In the genomic region with DNA sequence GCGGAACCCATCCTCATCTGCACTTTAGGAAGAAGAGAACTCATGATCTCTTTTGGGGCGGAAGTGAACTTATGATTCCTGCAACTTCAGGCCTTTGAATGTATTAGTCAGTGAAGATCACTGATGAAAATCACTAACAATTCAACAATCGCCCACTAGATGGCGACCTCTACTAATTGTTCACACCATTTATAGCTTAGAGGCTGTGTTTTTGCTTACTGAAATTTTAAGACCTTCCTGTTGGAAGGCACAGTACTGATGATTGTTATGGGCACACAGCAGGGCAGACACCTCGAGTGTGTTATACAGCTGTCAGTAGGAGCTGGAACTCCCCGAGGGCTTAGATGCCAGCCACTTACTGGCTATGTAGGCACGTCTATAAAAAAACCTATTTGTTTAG, we compare ENCODE assay signal across 8 mouse cellular contexts. TPM values are rescaled to one million over a fixed set of nuclear protein-coding genes. Genes with fewer than 3 reads are reported as not detected.
DNase-seq lines count a peak whose midpoint lies in the region; ATAC-seq lines count a peak whose summit lies in the region.

No protein-coding gene starts in this region.

- peaks cover 3% of the 10 kb centered on the region; the same call in 1 of the 2 replicates for H3K36me3 ChIP-seq in heart, embryonic 10.5 days
- no peaks in the 10 kb centered on the region for H3K36me3 ChIP-seq in forebrain, embryonic 10.5 days (replicated peaks)
- H3K36me3 ChIP-seq in hindbrain, embryonic 13.5 days, result no peaks in the 10 kb centered on the region

- no peak overlapping the region for H3K4me3 ChIP-seq in heart, embryonic 10.5 days
- H3K4me3 ChIP-seq in forebrain, embryonic 10.5 days, result no peak overlapping the region
- H3K4me3 ChIP-seq in hindbrain, embryonic 13.5 days, result no peak overlapping the region

- ATAC-seq in hindbrain, embryonic 13.5 days (ENCODE audit: low FRiP score), result peak; percentile 91

- WGBS in heart, embryonic 10.5 days, result 24% methylated on average over 7 of the region's 7 CpGs
- 31% methylated on average over 7 of the region's 7 CpGs for WGBS in forebrain, embryonic 10.5 days
- WGBS in hindbrain, embryonic 13.5 days, result 21% methylated on average over 7 of the region's 7 CpGs

- H3K9me3 ChIP-seq in heart, embryonic 10.5 days, result no peaks in the 10 kb centered on the region
- H3K9me3 ChIP-seq in forebrain, embryonic 10.5 days, result no peaks in the 10 kb centered on the region
- no peaks in the 10 kb centered on the region for H3K9me3 ChIP-seq in hindbrain, embryonic 13.5 days

- no peak overlapping the region for H3K4me2 ChIP-seq in hindbrain, embryonic 13.5 days

- no peak overlapping the region for H3K27ac ChIP-seq in heart, embryonic 10.5 days
- H3K27ac ChIP-seq in forebrain, embryonic 10.5 days, result no peak overlapping the region
- H3K27ac ChIP-seq in hindbrain, embryonic 13.5 days, result no peak overlapping the region

- peak; percentile 66 to 84 for DNase-seq in heart, adult 18-20 months
- no peak for DNase-seq in heart, embryonic 10.5 days (ENCODE audit: low spot score)
- peak; percentile 39 for DNase-seq in brain, embryonic 18.5 days (ENCODE audit: low read depth, low spot score)
- peak; percentile 46 for DNase-seq in forebrain, embryonic 10.5 days (ENCODE audit: extremely low spot score, low spot score)
- DNase-seq in layer of hippocampus, adult 9-10 months (ENCODE audit: low spot score), result peak; percentile 65
- DNase-seq in lung, postnatal 14 days, result peak; percentile 85
- peak; percentile 61 for DNase-seq in right cerebral cortex, adult 18-20 months

- H3K27me3 ChIP-seq in heart, embryonic 10.5 days (ENCODE audit: insufficient read depth, poor library complexity, severe bottlenecking), result no peaks in the 10 kb centered on the region
- H3K27me3 ChIP-seq in forebrain, embryonic 10.5 days (ENCODE audit: poor library complexity, severe bottlenecking), result no peaks in the 10 kb centered on the region
- H3K27me3 ChIP-seq in hindbrain, embryonic 13.5 days, result no peaks in the 10 kb centered on the region

- H3K4me1 ChIP-seq in heart, embryonic 10.5 days, result no peaks in the 10 kb centered on the region
- H3K4me1 ChIP-seq in forebrain, embryonic 10.5 days, result no peaks in the 10 kb centered on the region
- no peaks in the 10 kb centered on the region for H3K4me1 ChIP-seq in hindbrain, embryonic 13.5 days (replicated peaks)

- no peak overlapping the region for H3K9ac ChIP-seq in hindbrain, embryonic 13.5 days

RNA-seq across cellular contexts. Expression of gene Myct1, which starts 6.5 kb away (rescaled TPM):
- total RNA-seq in heart, adult 18-20 months (2021), result 1 to 10 TPM; 7.5 to 9.0 TPM
- polyA plus RNA-seq in heart, embryonic 10.5 days (2016; fragmentation: Nextera tagmentation; extraction: Ambion mirVana), result 2.0 and 3.5 TPM in 2 replicates
- 1.1 and 1.2 TPM in 2 replicates for polyA plus RNA-seq in forebrain, embryonic 10.5 days (2016; fragmentation: Nextera tagmentation; extraction: Ambion mirVana)
- 1.3 and 1.8 TPM in 2 replicates for polyA plus RNA-seq in hindbrain, embryonic 13.5 days (2015; fragmentation: Nextera tagmentation; extraction: Ambion mirVana)

RNA-seq across cellular contexts. Expression of gene Vip, which starts 38.9 kb away (rescaled TPM):
- not detected for total RNA-seq in heart, adult 18-20 months (2021)
- not detected in 2 replicates for polyA plus RNA-seq in heart, embryonic 10.5 days (2016; fragmentation: Nextera tagmentation; extraction: Ambion mirVana)
- not detected in 2 replicates for polyA plus RNA-seq in forebrain, embryonic 10.5 days (2016; fragmentation: Nextera tagmentation; extraction: Ambion mirVana)
- polyA plus RNA-seq in hindbrain, embryonic 13.5 days (2015; fragmentation: Nextera tagmentation; extraction: Ambion mirVana), result 1.2 and 1.4 TPM in 2 replicates

RNA-seq across cellular contexts. Expression of gene Syne1, which starts 48.8 kb away (rescaled TPM):
- 10 to 100 TPM; 61.8 to 62.6 TPM for total RNA-seq in heart, adult 18-20 months (2021)
- 6.8 and 13.2 TPM in 2 replicates for polyA plus RNA-seq in heart, embryonic 10.5 days (2016; fragmentation: Nextera tagmentation; extraction: Ambion mirVana)
- 1.5 and 1.7 TPM in 2 replicates for polyA plus RNA-seq in forebrain, embryonic 10.5 days (2016; fragmentation: Nextera tagmentation; extraction: Ambion mirVana)
- 8.6 and 10.3 TPM in 2 replicates for polyA plus RNA-seq in hindbrain, embryonic 13.5 days (2015; fragmentation: Nextera tagmentation; extraction: Ambion mirVana)
